Mouse (Mus musculus): ENCODE data around the gene Per1.

Gene Per1

GRCm38 (mm10) chr11:69123693-69124497, 28.9 kb downstream of the Per1 start:
- in situ Hi-C loops (cut with MboI; ENCODE audit: unreplicated experiment in 2 of 2) = loop anchor here (5.0 to 10.0 kb wide), 3 partner anchors 57 to 219 kb away; partner anchors contain the start of gene Rpl26 (in 1 of the 2)

GRCm38 (mm10) chr11:69124498-69124847, 29.5 kb downstream of the Per1 start:
- in situ Hi-C loops (cut with MboI; ENCODE audit: unreplicated experiment in 2 of 2) = loop anchor here (5.0 to 10.0 kb wide), 3 partner anchors 57 to 220 kb away; partner anchors contain the start of gene Rpl26 (in 1 of the 2)

GRCm38 (mm10) chr11:69125041-69125851, 30.2 kb downstream of the Per1 start:
- in situ Hi-C loops (cut with MboI; ENCODE audit: unreplicated experiment in 2 of 2) = loop anchor here (5.0 to 10.0 kb wide), 2 partner anchors 218 to 220 kb away; partner anchors contain the start of gene Rpl26 (in 1 of the 2)

GRCm38 (mm10) chr11:69125852-69125918, 30.7 kb downstream of the Per1 start, which contains the start of gene Aloxe3:
Gene Aloxe3, plus strand, starts transcription at chr11:69125896.
- in situ Hi-C loops (cut with MboI; ENCODE audit: unreplicated experiment in 2 of 2) = loop anchor here (5.0 to 10.0 kb wide), 2 partner anchors 218 to 221 kb away; partner anchors contain the start of gene Rpl26 (in 1 of the 2)

- in situ Hi-C loops (cut with MboI; ENCODE audit: unreplicated experiment in 2 of 2) = loop anchor here (5.0 to 10.0 kb wide), 2 partner anchors 219 to 221 kb away; partner anchors contain the start of gene Rpl26 (in 1 of the 2)
These were observed 31.1 kb downstream of the Per1 start for GRCm38 (mm10) chr11:69125919-69126705.

- in situ Hi-C loops (cut with MboI; ENCODE audit: unreplicated experiment in 2 of 2) = loop anchor here (5.0 to 10.0 kb wide), 2 partner anchors 219 to 222 kb away; partner anchors contain the start of gene Rpl26 (in 1 of the 2)
These were observed 31.7 kb downstream of the Per1 start for GRCm38 (mm10) chr11:69126706-69127095.

- in situ Hi-C loops (cut with MboI; ENCODE audit: unreplicated experiment in 2 of 2) = loop anchor here (5.0 to 10.0 kb wide), 2 partner anchors 221 to 224 kb away; partner anchors contain the start of gene Rpl26 (in 1 of the 2)
These were observed 33.6 kb downstream of the Per1 start for GRCm38 (mm10) chr11:69128426-69129122.

- in situ Hi-C loops (cut with MboI; ENCODE audit: unreplicated experiment in 2 of 2) = no loop called here
These were observed 38.5 kb downstream of the Per1 start for GRCm38 (mm10) chr11:69133566-69133922.

- in situ Hi-C loops (cut with MboI; ENCODE audit: unreplicated experiment in 2 of 2) = no loop called here
These were observed 39.1 kb downstream of the Per1 start for GRCm38 (mm10) chr11:69133923-69134621.

GRCm38 (mm10) chr11:69134622-69134968, 39.6 kb downstream of the Per1 start:
- in situ Hi-C loops (cut with MboI; ENCODE audit: unreplicated experiment in 2 of 2) = no loop called here

- in situ Hi-C loops (cut with MboI; ENCODE audit: unreplicated experiment in 2 of 2) = no loop called here
These were observed 40.3 kb downstream of the Per1 start for GRCm38 (mm10) chr11:69135361-69135760.

GRCm38 (mm10) chr11:69147546-69147945, 52.5 kb downstream of the Per1 start:
- in situ Hi-C loops (cut with MboI; ENCODE audit: unreplicated experiment in 2 of 2) = no loop called here

GRCm38 (mm10) chr11:69148451-69148960, 53.5 kb downstream of the Per1 start:
- in situ Hi-C loops (cut with MboI; ENCODE audit: unreplicated experiment in 2 of 2) = no loop called here

GRCm38 (mm10) chr11:69149728-69150127, 54.7 kb downstream of the Per1 start:
- in situ Hi-C loops (cut with MboI; ENCODE audit: unreplicated experiment in 2 of 2) = loop anchor here in 1 of 2 experiments (25.0 kb wide), 1 partner anchor 1212 kb away; no protein-coding TSS in a partner anchor

GRCm38 (mm10) chr11:69150444-69150843, 55.4 kb downstream of the Per1 start:
- in situ Hi-C loops (cut with MboI; ENCODE audit: unreplicated experiment in 2 of 2) = loop anchor here in 1 of 2 experiments (25.0 kb wide), 1 partner anchor 1213 kb away; no protein-coding TSS in a partner anchor

- in situ Hi-C loops (cut with MboI; ENCODE audit: unreplicated experiment in 2 of 2) = loop anchor here in 1 of 2 experiments (25.0 kb wide), 1 partner anchor 1214 kb away; no protein-coding TSS in a partner anchor
These were observed 56.0 kb downstream of the Per1 start for GRCm38 (mm10) chr11:69151004-69151403.

- in situ Hi-C loops (cut with MboI; ENCODE audit: unreplicated experiment in 2 of 2) = loop anchor here in 1 of 2 experiments (25.0 kb wide), 1 partner anchor 1217 kb away; no protein-coding TSS in a partner anchor
These were observed 58.8 kb downstream of the Per1 start for GRCm38 (mm10) chr11:69153831-69154230.

GRCm38 (mm10) chr11:69155351-69155750, 60.3 kb downstream of the Per1 start:
- in situ Hi-C loops (cut with MboI; ENCODE audit: unreplicated experiment in 2 of 2) = loop anchor here in 1 of 2 experiments (25.0 kb wide), 1 partner anchor 1218 kb away; no protein-coding TSS in a partner anchor

- in situ Hi-C loops (cut with MboI; ENCODE audit: unreplicated experiment in 2 of 2) = loop anchor here in 1 of 2 experiments (25.0 kb wide), 1 partner anchor 1219 kb away; no protein-coding TSS in a partner anchor
These were observed 61.8 kb downstream of the Per1 start, which contains the start of gene Alox12b for GRCm38 (mm10) chr11:69156800-69157199. Gene Alox12b, plus strand, starts transcription at chr11:69156989.

Measured in v-Abl transformed pro-B cells (cell line).